In the genomic region with DNA sequence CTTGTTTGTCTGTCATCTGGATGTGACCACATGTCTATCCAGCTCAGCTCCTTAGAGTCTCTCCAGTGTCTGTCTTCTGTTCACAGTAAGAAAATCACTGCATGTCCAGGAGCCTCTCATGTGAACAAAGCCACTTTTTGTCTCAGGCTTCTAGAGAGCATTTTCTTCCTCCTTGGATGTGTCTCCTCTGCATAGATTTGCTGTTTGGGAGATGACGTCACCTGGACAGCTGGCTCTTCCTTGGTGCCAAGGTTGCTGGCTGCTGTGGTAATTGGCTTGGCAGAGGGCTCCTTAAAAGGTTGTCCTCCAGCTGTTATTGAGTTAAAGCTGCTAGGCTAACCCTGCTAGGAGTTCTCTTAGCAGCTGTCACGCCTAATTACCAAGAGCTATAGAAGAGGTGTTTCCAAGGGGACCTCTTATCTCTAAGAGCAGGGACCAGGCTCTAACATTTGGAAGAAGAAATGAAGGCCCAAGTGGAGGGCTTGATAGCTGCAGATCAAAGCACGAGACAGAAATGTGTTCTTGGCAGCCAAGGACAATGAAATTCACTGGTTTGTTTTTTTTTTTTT, we compare ENCODE assay signal across 9 mouse cellular contexts. TPM values are rescaled to one million over a fixed set of nuclear protein-coding genes. Genes with fewer than 3 reads are reported as not detected.
DNase-seq lines count a peak whose midpoint lies in the region; ATAC-seq and TF ChIP-seq lines count a peak whose summit lies in the region.
"Had no signal": no experiment of that assay in that cellular context is flagged by ENCODE, and none has a peak within 500 bp of the region (broad histone marks: within the 10 kb centered on the region; RNA-seq: fewer than 3 reads in every experiment).

No protein-coding gene starts in this region.

- no peak for TF ChIP-seq CTCF in liver, embryonic 14.5 days (IDR thresholded peaks at IDR 0.05; ENCODE audit: low read depth)

- no peak overlapping the region for H3K27ac ChIP-seq in embryonic facial prominence, embryonic 11.5 days (replicated peaks; ENCODE audit: low read depth, low read length)
- H3K27ac ChIP-seq in embryonic facial prominence, embryonic 10.5 days (replicated peaks), result no peak overlapping the region
- no peak overlapping the region for H3K27ac ChIP-seq in intestine, embryonic 15.5 days
- peak overlapping the region; percentile 75 for H3K27ac ChIP-seq in liver, embryonic 14.5 days
- peak overlapping the region; percentile 40 for H3K27ac ChIP-seq in neural tube, embryonic 14.5 days (ENCODE audit: low read depth, low read length)
- H3K27ac ChIP-seq: kidney, postnatal 0 days had no signal

- WGBS in embryonic facial prominence, embryonic 11.5 days, result 33% methylated on average over 3 of the region's 3 CpGs
- WGBS in embryonic facial prominence, embryonic 10.5 days, result 51% methylated on average over 3 of the region's 3 CpGs
- 33% methylated on average over 3 of the region's 3 CpGs for WGBS in intestine, embryonic 15.5 days
- WGBS in liver, embryonic 14.5 days (ENCODE audit: insufficient replicate concordance), result 27% methylated on average over 3 of the region's 3 CpGs
- 48% methylated on average over 3 of the region's 3 CpGs for WGBS in neural tube, embryonic 14.5 days

- no peaks in the 10 kb centered on the region for H3K9me3 ChIP-seq in embryonic facial prominence, embryonic 11.5 days (replicated peaks; ENCODE audit: control insufficient read depth, low read length)
- H3K9me3 ChIP-seq in embryonic facial prominence, embryonic 10.5 days, result no peaks in the 10 kb centered on the region
- no peaks in the 10 kb centered on the region for H3K9me3 ChIP-seq in intestine, embryonic 15.5 days
- H3K9me3 ChIP-seq in liver, embryonic 14.5 days (ENCODE audit: control insufficient read depth, low read length), result no peaks in the 10 kb centered on the region
- H3K9me3 ChIP-seq in neural tube, embryonic 14.5 days (ENCODE audit: control insufficient read depth, low read length), result no peaks in the 10 kb centered on the region

- DNase-seq in embryonic facial prominence, embryonic 11.5 days (ENCODE audit: low spot score), result peak; percentile 19
- no peak for DNase-seq in embryonic facial prominence, embryonic 10.5 days (ENCODE audit: low spot score)
- peak; percentile 26 for DNase-seq in brain, embryonic 18.5 days (ENCODE audit: low read depth, low spot score)
- DNase-seq in gastrocnemius, postnatal 14 days, result peak; percentile 73
- DNase-seq in liver, embryonic 14.5 days (ENCODE audit: low read depth in 3 of 3, low spot score in 3 of 3), result peak; percentile 57 to 66 (median 65)
- DNase-seq in thymus, postnatal 36 days, result no peak

- no peaks in the 10 kb centered on the region for H3K27me3 ChIP-seq in embryonic facial prominence, embryonic 11.5 days (ENCODE audit: control insufficient read depth, insufficient read depth, low read length)
- H3K27me3 ChIP-seq in embryonic facial prominence, embryonic 10.5 days (replicated peaks; ENCODE audit: low read depth, poor library complexity, severe bottlenecking), result no peaks in the 10 kb centered on the region
- H3K27me3 ChIP-seq in intestine, embryonic 15.5 days (replicated peaks), result no peaks in the 10 kb centered on the region
- H3K27me3 ChIP-seq in liver, embryonic 14.5 days (ENCODE audit: control insufficient read depth, insufficient read depth, low read length), result no peaks in the 10 kb centered on the region
- H3K27me3 ChIP-seq in neural tube, embryonic 14.5 days (ENCODE audit: control insufficient read depth, insufficient read depth, low read length), result no peaks in the 10 kb centered on the region

- H3K4me3 ChIP-seq in embryonic facial prominence, embryonic 11.5 days (ENCODE audit: low read depth, low read length), result no peak overlapping the region
- H3K4me3 ChIP-seq in embryonic facial prominence, embryonic 10.5 days, result no peak overlapping the region
- H3K4me3 ChIP-seq in intestine, embryonic 15.5 days (replicated peaks), result no peak overlapping the region
- 0 out of 4 replicates have a peak overlapping the region, but pooled peaks of 1 of the 2 experiments have one; percentile 6 for H3K4me3 ChIP-seq in liver, embryonic 14.5 days (ENCODE audit: insufficient read depth in 1 of 2, low read depth in 2 of 2, low read length in 2 of 2)
- no peak overlapping the region for H3K4me3 ChIP-seq in neural tube, embryonic 14.5 days (ENCODE audit: low read depth, low read length)

- no peaks in the 10 kb centered on the region for H3K4me1 ChIP-seq in embryonic facial prominence, embryonic 11.5 days (ENCODE audit: control insufficient read depth, insufficient read depth, low read length)
- H3K4me1 ChIP-seq in embryonic facial prominence, embryonic 10.5 days, result peaks cover 5% of the 10 kb centered on the region
- no peaks in the 10 kb centered on the region for H3K4me1 ChIP-seq in intestine, embryonic 15.5 days (replicated peaks)
- H3K4me1 ChIP-seq in liver, embryonic 14.5 days (replicated peaks; ENCODE audit: control insufficient read depth in 2 of 2, insufficient read depth in 2 of 2, low read length in 1 of 2), result peaks cover 25 to 42% of the 10 kb centered on the region in 2 experiments
- no peaks in the 10 kb centered on the region for H3K4me1 ChIP-seq in neural tube, embryonic 14.5 days (ENCODE audit: control insufficient read depth, insufficient read depth, low read length)

- no peak for ATAC-seq in embryonic facial prominence, embryonic 11.5 days (replicated peaks; ENCODE audit: insufficient number of reproducible peaks, low FRiP score, low TSS enrichment, low read depth)
- ATAC-seq in intestine, embryonic 15.5 days, result peak; percentile 56
- ATAC-seq in liver, embryonic 14.5 days (ENCODE audit: insufficient read depth), result peak; percentile 89
- ATAC-seq in neural tube, embryonic 14.5 days (ENCODE audit: low read depth), result peak; percentile 72

- TF ChIP-seq EP300 in liver, embryonic 14.5 days (IDR thresholded peaks at IDR 0.05; ENCODE audit: low read depth), result peak; percentile 73

- H3K9ac ChIP-seq in embryonic facial prominence, embryonic 11.5 days (replicated peaks; ENCODE audit: low read length), result no peak overlapping the region
- H3K9ac ChIP-seq in intestine, embryonic 15.5 days, result no peak overlapping the region
- peak overlapping the region; percentile 40 for H3K9ac ChIP-seq in liver, embryonic 14.5 days (replicated peaks)
- H3K9ac ChIP-seq in neural tube, embryonic 14.5 days (replicated peaks; ENCODE audit: low read depth, low read length), result no peak overlapping the region

- intact Hi-C loops in gastrocnemius, postnatal 14 days (cut with DNase I; ENCODE audit: low total_unique reads), result no loop called here

- H3K36me3 ChIP-seq in embryonic facial prominence, embryonic 11.5 days (replicated peaks; ENCODE audit: control insufficient read depth, insufficient read depth, low read depth, low read length), result no peaks in the 10 kb centered on the region
- no peaks in the 10 kb centered on the region for H3K36me3 ChIP-seq in embryonic facial prominence, embryonic 10.5 days (replicated peaks)
- no peaks in the 10 kb centered on the region for H3K36me3 ChIP-seq in intestine, embryonic 15.5 days
- H3K36me3 ChIP-seq in liver, embryonic 14.5 days (replicated peaks; ENCODE audit: control insufficient read depth, insufficient read depth, low read depth), result no peaks in the 10 kb centered on the region
- no peaks in the 10 kb centered on the region for H3K36me3 ChIP-seq in neural tube, embryonic 14.5 days (ENCODE audit: control insufficient read depth, insufficient read depth, low read length)

- H3K4me2 ChIP-seq in embryonic facial prominence, embryonic 11.5 days (ENCODE audit: low read depth, low read length), result no peak overlapping the region
- no peak overlapping the region for H3K4me2 ChIP-seq in intestine, embryonic 15.5 days (replicated peaks)
- H3K4me2 ChIP-seq in liver, embryonic 14.5 days (ENCODE audit: low read depth), result peak overlapping the region; percentile 61
- no peak overlapping the region for H3K4me2 ChIP-seq in neural tube, embryonic 14.5 days (ENCODE audit: low read depth, low read length)

RNA-seq across cellular contexts. Expression of a gene that starts 29.7 kb away (rescaled TPM):
- polyA plus RNA-seq in embryonic facial prominence, embryonic 11.5 days (2014; fragmentation: Nextera tagmentation; extraction: Ambion mirVana), result 2.5 and 3.9 TPM in 2 replicates
- 2.1 and 2.5 TPM in 2 replicates for polyA plus RNA-seq in embryonic facial prominence, embryonic 10.5 days (2016; fragmentation: Nextera tagmentation; extraction: Ambion mirVana)
- 10 to 100 TPM; 31.5 to 40.9 TPM for total RNA-seq in gastrocnemius, postnatal 14 days (2021)
- 3.7 and 4.3 TPM in 2 replicates for polyA plus RNA-seq in intestine, embryonic 15.5 days (2015; fragmentation: Nextera tagmentation; extraction: Ambion mirVana)
- polyA plus RNA-seq in liver, embryonic 14.5 days (2012; rRNA removed), result 4.0 and 6.0 TPM in 2 replicates
- polyA plus RNA-seq in liver, embryonic 14.5 days (2014; fragmentation: Nextera tagmentation; extraction: Ambion mirVana), result 6.1 and 7.5 TPM in 2 replicates
- 10.3 and 11.2 TPM in 2 replicates for polyA plus RNA-seq in neural tube, embryonic 14.5 days (2014; fragmentation: Nextera tagmentation; extraction: Ambion mirVana)

RNA-seq across cellular contexts. Expression of a gene that starts 57.1 kb away (rescaled TPM):
- polyA plus RNA-seq in embryonic facial prominence, embryonic 11.5 days (2014; fragmentation: Nextera tagmentation; extraction: Ambion mirVana), result 0.21 and 0.42 TPM in 2 replicates
- polyA plus RNA-seq in embryonic facial prominence, embryonic 10.5 days (2016; fragmentation: Nextera tagmentation; extraction: Ambion mirVana), result 0.29 and 0.49 TPM in 2 replicates
- not detected for total RNA-seq in gastrocnemius, postnatal 14 days (2021)
- polyA plus RNA-seq in intestine, embryonic 15.5 days (2015; fragmentation: Nextera tagmentation; extraction: Ambion mirVana), result 0.11 and 0.29 TPM in 2 replicates
- polyA plus RNA-seq in liver, embryonic 14.5 days (2012; rRNA removed), result not detected in 2 replicates
- polyA plus RNA-seq in liver, embryonic 14.5 days (2014; fragmentation: Nextera tagmentation; extraction: Ambion mirVana), result 0.09 TPM in 1 of 2 replicates, not detected in the other
- 0.42 and 0.72 TPM in 2 replicates for polyA plus RNA-seq in neural tube, embryonic 14.5 days (2014; fragmentation: Nextera tagmentation; extraction: Ambion mirVana)

Comparison
In these comparisons a context has a peak if more than half of its experiments do, and no peak if none do; other contexts are left out.
1. DNase-seq: peak in embryonic facial prominence, embryonic 11.5 days (single experiment), brain, embryonic 18.5 days (single experiment), gastrocnemius, postnatal 14 days (single experiment) and liver, embryonic 14.5 days (3 of 3); none in embryonic facial prominence, embryonic 10.5 days (single experiment) and thymus, postnatal 36 days (0 of 2).
2. H3K27ac ChIP-seq: peak in liver, embryonic 14.5 days (single experiment) and neural tube, embryonic 14.5 days (single experiment); none in embryonic facial prominence, embryonic 11.5 days (single experiment), embryonic facial prominence, embryonic 10.5 days (single experiment) and intestine, embryonic 15.5 days (single experiment).